Mouse (Mus musculus) adrenal gland, adult (tissue): ENCODE data around the gene Nqo1.

Source experiments
- DNase-seq, 2 experiments: peaks; one replicate each; pipeline ENCODE4 v3.0.0; 2022 to 2023; ENCODE audit warnings: low spot score in 1 of 2; ENCODE audit not compliant: inconsistent age in 2 of 2

Nqo1 gene

DNA sequence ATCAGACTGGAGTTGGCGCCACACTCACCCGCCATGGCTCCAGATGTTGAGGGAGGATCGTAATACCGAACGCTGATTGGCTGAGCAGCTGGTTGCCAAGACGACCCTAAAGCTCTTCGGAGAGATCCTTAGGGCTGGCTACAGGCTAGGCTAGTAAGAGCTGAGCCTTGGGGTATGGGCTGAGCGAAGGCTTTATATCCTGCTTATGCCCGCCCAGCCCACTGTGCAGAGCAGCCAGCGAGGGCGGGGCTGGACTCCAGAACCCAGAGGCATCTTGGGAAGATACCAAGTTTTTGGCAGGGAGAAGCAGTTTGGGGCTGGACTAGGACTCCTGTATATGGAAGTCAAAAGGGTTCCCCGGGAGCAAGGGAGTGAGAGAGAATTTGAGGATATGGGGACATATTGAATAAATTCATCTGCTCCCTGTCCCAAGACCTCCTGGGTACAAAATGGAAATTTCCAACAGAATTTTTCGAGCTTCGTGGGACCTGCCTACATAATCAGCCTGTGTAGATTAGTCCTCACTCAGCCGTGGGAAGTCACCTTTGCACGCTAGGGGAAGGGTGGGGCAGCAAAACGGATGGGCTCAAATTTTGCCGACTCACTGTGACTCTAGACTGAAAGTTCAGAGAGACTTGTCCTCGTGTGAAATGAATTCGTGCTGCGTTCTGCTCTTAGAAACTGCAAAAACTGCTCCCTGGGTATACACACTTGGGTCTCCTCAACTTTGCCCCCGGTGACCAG, at the start of gene Nqo1:
Gene Nqo1 (minus strand): TSS at position 169 of the 744 bp plus-strand sequence.
- peak; percentile 79 to 88 for DNase-seq

DNA sequence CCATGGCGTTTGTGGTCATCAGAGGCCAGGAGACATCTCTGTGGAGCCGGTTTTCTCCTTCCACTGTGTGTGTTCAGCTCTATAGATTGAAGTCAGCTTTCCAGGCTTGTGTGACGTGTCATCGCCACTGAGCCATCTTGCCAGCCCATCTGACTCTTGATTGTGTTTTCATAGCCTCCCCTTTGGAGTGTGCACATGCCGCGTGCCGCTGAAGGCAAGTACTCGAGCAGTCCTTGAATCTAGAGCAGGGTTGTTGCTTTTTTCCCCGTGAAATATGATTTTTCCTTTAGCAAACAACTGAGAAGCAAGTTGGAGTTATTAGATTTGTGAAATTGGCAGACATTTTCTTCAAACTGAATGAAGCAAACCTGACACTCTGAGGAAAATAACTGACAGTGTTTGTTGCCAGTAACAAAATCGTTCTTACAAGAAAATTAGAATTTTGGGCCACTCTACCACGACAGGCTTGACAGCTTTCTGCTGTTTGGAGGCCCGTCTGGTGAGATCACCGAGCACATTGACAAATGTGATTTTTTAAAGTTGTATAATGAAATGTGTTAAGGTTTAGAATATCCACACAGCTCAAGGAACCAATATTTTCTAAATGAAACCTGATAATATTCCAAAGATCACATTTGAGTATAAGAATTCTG, 48.5 kb upstream of the Nqo1 start:
- no peak for DNase-seq

DNA sequence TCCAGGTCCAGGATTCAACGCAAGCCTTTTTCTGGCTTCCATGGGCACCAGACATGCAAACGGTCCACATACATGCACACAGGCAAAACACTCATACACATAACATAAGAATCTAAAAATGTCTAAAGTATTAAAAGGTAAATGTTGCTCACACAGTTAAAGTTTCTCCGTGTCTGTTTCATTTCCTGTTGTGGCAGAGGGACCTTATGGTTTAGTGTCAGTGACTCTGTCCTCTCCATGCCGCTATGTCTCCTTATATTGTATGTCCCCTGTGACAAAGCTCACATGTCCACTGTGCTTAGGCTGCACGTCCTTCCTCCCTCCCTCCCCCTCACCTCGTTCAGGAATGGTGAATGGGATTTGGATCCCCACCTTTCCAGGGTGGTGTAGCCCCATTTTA, 46.6 kb upstream of the Nqo1 start:
- no peak for DNase-seq

DNA sequence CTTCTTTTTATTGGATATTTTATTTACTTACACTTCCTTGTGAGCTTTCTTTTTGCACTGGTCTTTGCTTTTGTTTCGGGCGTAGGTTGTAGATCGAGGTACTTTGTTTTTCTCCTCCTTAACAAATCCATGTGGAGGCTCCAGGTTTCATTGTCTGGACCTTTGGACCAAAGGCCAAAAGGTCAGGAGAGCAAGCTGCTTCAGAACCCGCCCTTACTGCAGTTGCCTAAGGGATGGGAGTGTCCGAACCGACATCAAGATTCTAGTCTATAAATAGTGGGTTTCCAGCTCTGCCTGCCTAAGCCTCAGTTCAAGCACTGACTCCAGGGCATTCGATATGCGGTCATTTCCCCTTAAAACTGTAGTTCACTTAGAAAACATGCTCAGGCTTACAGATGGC, 46.1 kb upstream of the Nqo1 start:
- no peak for DNase-seq

DNA sequence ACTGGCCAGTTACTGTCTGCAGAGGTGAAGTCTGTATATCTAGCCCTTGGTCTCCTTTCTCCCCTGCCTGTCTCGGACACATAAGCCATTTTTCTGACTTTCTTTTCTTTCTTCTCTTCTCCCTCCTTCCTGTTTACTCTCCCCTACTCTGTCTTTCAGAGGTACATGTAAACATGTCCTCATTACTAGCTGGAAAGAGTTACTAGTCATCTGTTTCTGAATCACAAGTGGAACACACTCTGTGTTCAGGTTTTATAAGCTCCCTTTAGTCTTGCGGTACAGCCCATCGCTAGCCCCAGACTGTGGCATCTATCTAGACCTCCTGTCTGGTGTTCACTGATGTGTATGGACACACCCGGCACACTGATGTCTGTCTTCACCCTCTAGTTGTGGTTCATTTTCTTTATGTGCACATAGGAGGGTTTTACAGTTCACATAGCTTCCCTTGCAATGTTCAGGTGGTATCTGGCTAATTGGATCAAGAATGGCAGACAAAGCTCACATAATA, 45.4 kb upstream of the Nqo1 start:
- DNase-seq = no peak

DNA sequence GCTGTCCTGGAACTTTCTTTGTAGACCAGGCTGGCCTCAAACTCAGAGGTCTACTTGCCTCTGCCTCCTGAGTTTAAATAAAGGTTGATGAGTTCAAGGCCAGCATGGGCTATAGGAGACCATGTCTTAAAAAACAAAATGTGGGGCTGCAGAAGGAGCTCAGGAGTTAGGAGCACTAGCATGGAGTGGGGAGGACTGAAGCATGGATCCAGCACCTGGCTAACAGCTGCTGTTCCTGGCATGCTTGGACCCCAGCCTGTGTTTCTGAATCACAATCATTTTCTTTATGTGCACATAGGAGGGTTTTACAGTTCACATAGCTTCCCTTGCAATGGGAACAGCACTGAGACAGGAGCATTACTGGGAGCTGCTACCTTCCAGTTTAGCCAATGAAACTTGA, 44.7 kb upstream of the Nqo1 start:
- DNase-seq = no peak

DNA sequence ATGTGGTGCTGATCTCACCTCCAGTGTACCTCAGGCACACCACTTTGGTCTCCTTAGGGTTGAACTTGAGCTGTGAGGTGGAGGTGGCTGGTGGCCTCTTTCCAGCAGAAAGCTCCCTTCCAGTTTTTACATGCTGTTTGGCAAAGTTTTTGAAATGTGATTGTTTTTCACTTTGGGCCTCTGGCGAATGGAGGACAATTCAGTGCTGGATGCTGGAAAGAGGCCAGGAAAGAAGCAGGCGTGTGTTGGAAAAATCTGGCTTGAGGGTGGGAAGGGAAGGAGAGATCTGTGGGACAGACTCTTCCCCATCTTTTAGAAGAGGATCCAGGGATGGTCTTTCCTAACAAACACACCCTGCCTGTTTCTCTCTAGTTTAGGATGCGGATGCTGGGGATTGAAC, 41.6 kb upstream of the Nqo1 start:
- DNase-seq = no peak

DNA sequence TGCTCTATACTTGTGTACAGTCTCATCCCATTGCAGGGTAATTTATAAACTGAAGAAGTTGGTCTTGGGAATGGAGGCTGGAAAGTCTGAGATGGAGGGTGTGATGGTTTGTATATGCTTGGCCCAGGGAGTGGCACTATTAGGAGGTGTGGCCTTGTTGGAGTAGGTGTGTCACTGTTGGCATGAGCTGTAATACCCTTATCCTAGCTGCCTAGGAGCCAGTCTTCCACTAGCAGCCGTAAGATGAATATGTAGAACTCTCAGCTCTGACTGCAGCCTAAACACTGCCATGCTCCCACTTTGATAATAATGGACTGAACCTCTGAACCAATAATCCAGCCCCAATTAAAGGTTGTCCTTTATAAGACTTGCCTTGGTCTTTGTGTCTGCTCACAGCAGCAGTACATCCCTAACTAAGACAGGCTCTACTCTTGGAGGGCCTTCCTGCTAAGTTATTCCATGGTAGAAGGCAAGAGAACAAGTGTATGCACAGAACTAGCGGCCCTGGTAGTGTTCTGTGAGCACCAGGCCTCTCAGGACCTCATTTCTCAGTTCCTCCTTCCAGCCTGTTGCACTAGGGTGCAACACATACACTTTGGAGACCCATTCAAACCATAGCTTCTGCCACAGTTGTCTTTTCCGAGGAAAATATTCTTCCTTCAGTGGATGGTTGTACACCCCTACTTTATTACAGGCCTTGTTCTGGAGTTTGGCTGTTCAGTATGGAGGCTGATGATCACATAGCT, 37.0 kb upstream of the Nqo1 start:
- no peak for DNase-seq

DNA sequence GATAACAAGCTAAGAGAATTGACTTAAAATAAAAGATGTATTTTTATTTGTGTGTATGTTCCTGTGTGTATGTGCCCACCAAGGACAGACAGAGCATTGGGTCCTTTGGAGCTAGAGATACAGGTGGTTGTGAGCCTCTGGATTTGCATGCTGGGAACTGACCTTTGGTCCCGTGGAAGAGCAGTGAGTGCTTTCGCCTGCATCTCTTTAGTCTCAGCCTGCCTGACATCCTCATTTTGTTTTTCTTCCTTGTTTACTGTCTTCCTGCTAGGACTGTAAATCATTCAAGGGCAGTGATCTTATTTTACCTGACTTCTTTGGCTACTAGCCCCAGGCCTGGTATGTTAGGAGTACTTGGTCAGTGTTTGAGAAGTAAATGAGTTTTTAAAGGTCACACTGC, 34.7 kb upstream of the Nqo1 start:
- no peak for DNase-seq

DNA sequence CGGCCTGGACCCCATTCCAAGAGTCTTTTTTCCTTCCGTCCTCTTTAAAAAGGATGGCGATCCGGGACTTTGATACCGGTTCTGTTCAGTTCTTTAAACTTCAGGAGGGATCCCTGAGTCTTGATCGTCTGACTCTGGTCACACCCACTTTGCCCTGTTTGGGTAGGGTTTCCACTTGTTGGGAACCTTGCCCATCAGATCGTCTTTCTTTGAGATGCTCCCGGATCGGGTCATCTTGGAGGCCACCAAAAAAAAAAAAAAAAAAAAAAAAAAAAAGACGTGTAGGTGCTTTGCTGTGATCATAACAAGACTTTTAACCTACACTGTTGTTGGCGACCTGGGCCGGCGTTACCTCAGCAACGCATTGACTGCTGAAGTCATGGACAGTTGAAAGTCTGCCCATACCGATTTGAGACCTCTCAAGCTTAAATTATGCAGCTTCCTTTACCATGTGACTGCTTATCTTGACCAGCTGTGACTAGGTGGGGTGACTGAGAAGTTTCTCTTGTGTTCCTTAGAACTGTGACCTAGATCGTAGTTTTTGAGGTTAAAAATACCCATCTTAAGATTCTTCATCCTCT, 33.9 kb upstream of the Nqo1 start:
- DNase-seq = no peak

DNA sequence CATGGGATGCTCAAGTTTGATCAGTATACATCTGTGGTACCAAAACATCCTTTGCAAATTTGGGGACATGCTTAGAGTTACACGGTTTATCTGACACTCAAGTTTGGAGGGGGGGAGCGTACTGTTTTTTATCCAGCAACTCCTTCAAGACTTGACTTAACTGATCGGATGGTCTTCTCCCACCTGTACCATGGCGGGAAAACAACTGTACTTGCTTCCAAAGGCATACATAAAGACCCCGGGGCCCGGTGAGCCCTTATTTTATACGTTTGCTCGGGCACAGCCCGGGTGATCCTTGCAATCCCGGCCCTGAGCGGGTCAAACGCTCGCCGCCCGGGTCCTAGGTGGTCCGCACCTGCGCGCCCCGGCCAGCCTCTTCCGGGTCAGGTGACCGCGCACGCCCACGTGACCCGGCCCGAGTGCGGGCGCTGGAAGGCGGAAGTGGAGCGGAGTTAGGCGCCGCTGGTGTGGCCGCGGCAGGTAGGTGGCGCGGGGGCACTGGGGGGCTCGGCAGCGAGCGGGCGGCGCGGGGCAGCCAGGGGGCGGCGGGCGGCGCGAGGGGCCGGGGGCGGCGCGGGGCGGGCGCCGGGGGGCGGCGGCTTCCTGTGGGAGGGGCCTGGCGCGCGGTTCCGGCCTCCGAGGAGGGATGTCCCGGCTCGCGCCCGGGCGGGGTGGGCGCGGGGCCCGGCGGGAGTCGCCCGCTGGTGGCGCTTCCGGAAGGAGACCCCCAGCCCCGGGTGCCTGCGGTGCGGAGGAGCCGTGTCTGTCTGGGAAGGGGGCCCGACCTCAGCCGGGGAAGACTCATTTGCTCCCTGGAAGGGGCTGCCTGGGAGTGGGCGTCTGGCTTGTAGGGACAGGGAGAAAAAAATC, 33.2 kb upstream of the Nqo1 start, which contains the start of gene Wwp2:
Gene Wwp2 (plus strand): TSS at position 404 of the 870 bp plus-strand sequence.
- DNase-seq = peak; percentile 83 to 95

DNA sequence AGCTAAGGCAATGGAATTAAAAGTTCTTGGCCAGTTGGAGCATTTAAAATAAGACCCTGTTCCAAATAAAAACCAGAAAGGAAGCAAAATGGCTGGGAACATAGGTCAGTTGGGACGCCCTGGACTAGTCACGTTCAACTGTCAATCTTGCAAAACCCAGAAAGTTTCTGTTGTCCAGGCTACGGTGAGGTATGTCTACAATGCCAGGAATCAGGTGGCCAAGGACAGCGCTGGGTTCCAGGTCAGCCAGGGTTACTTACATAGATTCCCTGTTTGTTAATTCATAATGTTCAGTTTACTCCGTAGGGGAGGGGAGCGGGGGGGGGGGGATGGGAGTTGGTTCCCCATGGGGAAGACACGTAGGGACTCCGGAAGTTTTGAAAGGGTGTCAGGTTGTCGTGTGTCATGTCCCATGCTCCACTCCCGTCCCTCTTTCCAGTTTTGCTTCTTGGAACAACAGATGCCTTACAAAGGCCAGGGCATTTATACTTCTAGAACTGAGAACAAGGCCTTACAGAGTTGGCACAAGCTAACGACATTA, 32.5 kb upstream of the Nqo1 start:
- DNase-seq = no peak

DNA sequence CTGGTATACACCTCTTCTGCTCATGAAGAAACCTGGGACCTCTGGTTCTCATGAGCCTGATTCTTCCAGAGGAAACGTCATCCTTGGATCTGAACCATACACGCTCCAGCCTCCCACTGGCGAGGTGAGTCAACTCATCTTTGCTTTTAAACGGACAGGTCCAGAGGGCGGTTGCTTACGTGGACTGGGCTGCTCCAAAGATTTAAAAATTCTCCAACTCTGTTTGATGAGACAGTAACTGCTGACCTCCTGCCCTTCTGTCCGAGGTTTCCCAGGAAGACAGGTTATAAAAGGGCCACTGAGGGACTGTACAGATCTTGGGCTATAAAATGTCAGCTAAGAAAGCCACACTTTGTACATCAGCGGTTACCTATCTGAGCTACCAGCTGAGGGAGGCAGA, 27.8 kb upstream of the Nqo1 start:
- DNase-seq = no peak

DNA sequence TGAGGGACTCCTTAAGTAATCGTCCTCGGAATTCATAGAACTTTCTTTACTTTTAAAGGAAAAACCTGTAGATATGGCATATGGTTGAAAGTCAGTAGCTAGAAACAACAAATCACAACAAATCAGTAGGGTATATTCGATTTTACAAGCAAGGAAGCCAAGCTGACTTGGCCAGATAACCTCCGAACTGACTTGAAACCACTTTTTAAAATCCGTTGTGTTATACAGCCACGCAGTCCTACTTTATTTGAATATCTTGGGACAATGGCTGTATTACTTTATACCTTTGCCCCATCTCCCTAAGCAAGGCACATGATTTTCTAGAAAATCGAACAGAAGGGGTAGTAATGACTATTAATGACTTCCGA, 22.2 kb upstream of the Nqo1 start:
- no peak for DNase-seq

DNA sequence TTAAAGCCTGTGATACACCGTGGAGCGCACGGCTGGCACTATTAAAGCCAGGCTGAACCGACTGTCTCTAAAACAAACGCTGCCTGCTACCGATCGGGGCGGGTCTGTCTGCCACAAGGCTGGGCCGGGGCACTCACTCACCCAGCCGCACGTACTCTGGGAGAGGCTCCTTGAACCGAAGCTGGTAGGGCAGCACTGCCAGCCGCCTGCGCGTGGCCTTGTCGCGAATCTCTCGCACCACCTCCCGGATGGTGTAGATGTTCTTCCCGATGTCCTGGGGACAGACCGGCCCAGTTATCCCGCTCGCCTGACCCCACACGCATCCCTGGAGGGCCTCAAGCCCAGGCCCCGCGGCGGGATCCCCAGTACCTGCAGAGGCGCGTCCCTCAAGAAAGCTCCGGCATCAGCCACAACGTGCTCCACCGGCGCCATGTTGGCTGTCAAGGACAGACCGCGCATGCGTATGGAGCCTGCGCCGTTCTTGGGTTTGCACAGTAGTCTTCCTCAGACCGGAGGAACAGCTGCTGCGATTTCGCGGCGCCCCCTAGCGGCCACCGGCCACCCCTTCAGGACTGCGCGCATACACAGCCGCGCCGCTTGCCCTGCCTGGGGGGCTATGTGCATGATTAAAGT, 21.7 kb upstream of the Nqo1 start, which contains the start of gene Nob1:
Gene Nob1 (minus strand): TSS at position 455 of the 633 bp plus-strand sequence.
- peak; percentile 97 to 99 for DNase-seq

DNA sequence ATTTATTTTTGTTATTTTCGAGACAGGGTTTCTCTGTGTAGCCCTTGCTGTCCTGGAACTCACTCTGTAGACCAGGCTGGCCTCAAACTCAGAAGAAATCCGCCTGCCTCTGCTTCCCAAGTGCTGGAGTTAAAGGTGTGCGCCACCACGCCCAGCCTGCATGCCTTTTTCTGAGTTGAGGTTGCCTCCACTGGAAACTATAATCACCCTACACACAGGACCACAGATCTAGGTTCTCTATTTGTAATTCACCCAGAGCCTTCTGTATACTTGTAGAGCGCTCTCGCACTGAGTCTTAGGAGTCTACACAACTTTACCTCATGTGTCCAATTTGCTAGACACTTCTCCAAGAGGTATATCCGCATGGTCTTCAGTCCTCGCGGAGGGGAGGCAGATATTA, 21.2 kb upstream of the Nqo1 start:
- peak in 1 of 2 experiments; percentile 35 for DNase-seq

DNA sequence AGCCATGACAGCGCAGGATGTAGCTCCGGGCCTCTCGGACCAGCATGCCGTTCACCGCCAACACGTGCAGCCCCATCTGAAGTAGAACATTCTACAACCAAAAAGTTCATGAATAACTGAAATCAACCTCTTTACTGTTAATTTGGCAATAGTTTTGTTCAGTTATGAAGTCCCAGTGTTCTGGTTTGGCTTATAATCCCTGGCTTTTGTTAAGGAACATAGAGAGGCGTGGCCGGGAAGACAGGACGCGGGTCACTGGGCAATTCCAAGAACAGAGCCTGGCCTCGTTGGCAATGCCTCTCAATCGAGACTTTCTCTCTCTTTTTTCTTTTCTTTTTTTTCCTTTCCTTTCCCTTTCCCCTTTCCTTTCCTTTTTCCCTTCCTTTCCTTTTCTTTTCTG, 14.0 kb upstream of the Nqo1 start:
- DNase-seq = no peak

DNA sequence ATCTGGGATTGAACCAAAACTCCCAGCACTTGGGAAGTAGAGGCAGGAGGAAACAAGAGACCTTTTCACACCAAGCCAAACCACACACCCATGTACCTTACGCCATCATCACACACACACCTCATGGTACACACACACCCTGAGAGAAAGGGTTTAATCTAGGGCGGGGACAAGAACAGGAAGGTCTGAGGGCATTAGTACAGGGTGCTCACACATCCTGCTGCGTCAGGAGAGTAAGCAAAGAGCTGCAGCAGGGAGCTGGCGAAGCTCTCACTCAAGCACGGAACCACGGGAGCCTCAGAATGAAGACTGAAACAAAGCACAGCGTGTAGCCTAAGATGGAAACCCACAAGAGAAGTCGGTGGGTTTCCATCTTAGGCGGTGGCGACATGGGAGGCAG, 10.9 kb upstream of the Nqo1 start:
- no peak for DNase-seq

DNA sequence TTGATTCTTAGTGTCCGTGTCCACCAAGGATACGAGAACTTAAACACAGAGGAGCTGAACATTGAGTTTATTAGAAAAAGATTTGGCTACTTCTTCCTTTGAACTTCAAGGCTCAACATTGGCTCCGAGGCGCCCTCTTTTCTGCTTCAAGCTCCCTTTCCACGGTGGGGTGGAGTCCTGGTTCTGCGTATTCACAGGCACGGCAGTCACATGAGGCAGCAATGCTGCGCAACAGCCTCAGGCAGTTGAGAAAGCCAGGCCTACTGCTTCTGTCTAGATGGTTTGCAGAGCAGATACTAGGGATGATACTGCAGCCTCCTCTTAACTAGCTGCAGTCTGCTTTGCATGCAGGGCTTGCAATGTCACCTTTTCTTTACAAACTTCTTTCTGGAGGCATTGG, 9.5 kb upstream of the Nqo1 start:
- no peak for DNase-seq

DNA sequence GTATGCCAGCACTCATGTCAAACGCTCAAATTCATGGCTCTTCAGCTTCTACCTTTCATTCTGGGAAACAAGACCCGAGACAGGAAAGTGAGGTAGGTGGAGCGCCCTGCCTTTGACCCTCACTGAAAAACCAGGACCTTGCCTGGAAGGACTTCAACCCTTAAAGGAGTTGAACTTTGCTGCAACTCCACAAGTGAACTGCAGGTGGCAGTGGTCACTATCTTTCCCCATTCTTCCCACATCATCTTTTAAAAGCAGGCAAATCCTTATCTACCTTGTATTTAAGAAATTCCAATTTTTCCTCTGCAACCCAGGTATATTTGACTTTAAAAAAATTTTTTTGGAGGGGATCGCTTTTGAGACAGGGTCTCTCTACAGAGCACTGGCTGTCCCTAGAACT, 8.4 kb upstream of the Nqo1 start:
- DNase-seq = peak in 1 of 2 experiments; percentile 62
